Mouse (Mus musculus) E14TG2a.4 (cell line): Measurements from ENCODE around the gene Prr19.

Experiments used
- CTCF ChIP-seq: conservative IDR thresholded peaks from 2 replicates; pipeline ENCODE4 v1.5.1; 2014; ENCODE audit warnings: low read length
- NANOG ChIP-seq: IDR thresholded peaks from 2 replicates; pipeline ENCODE4 v1.6.1; 2014; ENCODE audit warnings: borderline replicate concordance, low read length, mixed read lengths
- POU5F1 ChIP-seq: IDR thresholded peaks from 2 replicates; pipeline ENCODE4 v1.6.1; 2014; ENCODE audit warnings: low read length, borderline replicate concordance

- TF ChIP-seq CTCF, result no peak
- no peak for TF ChIP-seq NANOG
- no peak for TF ChIP-seq POU5F1
Measured at GRCm38 (mm10) chr7:25251822-25252221, 49.4 kb upstream of the Prr19 start.
